Mouse (Mus musculus): Measurements from ENCODE around the gene 4930519G04Rik. TPM values are rescaled to one million over a fixed set of nuclear protein-coding genes. Genes with fewer than 3 reads are reported as not detected.
"Not testable (repeated sequence)": the region's sequence is repeated elsewhere in the genome, so short reads cannot be mapped to it uniquely, and the experiment has no call there.

4930519G04Rik gene
- total RNA-seq (2021) = not detected
- long read RNA-seq, experiment 1 = 0 reads
- long read RNA-seq, experiment 2 = 0 reads

GRCm38 (mm10) chr5:114853364-114853763 lies at the start of gene 4930519G04Rik:
Gene 4930519G04Rik (plus strand): TSS chr5:114853664.
- not testable (repeated sequence) for DNase-seq (ENCODE audit: low spot score in 2 of 2)

DNA sequence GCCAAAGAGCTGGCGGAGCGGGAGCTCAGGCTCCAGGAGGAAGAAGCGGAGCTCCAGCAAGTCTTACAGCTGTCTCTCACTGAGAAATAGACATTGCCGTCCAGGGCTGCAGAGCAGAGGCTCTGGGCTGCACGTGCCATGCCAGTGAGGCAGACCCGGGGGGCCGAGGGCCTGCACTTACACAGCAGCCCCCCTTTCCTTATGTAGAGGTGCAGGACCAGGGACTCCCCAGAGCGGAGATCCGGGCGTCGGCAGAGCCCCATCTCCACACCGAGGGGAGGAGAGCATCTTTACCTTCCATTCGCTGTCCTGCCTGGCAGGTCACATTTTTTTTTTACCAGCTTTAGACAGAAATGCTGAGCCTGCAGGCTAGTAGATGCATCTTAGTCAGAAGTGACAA lies 49.1 kb upstream of the 4930519G04Rik start:
- DNase-seq (ENCODE audit: low spot score in 2 of 2) = no peak

GRCm38 (mm10) chr5:114804958-114805357 lies 48.5 kb upstream of the 4930519G04Rik start:
- peak in 1 of 2 experiments; percentile 47 for DNase-seq (ENCODE audit: low spot score in 2 of 2)

- no peak for DNase-seq (ENCODE audit: low spot score in 2 of 2)
Measured at GRCm38 (mm10) chr5:114805436-114806350, 47.8 kb upstream of the 4930519G04Rik start.

DNA sequence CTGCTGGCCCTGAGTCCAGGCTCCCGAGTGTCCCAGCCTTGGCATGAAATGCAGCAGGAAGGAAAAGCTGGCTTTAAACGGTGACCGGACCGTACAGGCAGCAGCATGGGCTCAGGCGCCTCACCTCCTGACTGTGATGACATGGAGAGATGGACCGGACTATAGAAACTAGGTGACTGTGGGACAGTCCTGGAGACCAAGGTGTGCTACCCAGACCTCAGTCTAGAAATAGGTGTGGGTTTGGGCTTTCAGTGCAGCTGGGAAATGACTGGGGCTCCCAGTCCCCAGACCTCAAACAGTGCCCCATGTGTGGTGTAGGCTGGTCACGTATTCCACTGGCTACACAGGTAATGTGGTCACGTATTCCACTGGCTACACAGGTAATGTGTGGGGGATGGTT lies 46.8 kb upstream of the 4930519G04Rik start:
- DNase-seq (ENCODE audit: low spot score in 2 of 2) = no peak

DNA sequence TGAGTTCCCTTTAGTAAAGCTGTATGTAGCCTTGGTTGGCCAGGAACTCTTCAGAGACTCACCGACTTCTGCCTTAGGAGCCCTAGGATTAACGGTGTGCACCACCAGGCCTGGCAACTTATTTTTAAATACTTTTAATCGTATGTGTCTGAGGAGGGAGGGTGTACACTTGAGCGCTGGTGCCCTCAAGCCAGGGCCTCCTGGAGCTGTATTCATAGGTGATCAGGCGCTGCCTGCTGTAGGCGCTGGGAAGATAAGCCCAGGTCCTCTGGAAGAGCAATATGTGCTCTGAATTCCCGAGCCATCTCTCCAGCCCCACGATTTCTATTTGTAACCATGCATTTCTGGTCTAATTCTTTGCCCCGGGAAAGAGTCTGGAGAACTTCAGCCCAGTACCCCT lies 46.4 kb upstream of the 4930519G04Rik start:
- DNase-seq (ENCODE audit: low spot score in 2 of 2) = no peak

DNA sequence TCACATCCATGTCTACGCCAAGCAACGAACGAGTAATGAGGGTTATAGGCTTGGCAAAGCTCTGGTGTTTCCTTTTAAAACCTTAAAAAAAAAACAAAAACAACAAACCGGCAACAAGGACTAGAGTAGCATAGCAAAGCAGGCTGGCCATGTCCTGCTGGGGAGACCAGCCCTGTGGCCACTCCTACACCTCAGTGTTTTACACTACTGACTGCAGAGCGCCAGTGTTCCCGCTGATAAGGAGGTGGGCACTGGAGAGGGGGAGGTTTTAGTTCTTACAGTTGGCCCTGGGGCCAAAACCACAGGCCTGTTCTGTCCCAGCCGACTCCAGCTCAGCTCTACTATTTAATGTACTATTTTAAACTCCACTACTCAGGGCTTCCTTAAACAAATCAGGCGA lies 46.0 kb upstream of the 4930519G04Rik start:
- DNase-seq (ENCODE audit: low spot score in 2 of 2) = no peak

- no peak for DNase-seq (ENCODE audit: low spot score in 2 of 2)
Measured at GRCm38 (mm10) chr5:114807893-114808292, 45.6 kb upstream of the 4930519G04Rik start.

GRCm38 (mm10) chr5:114808385-114808784 lies 45.1 kb upstream of the 4930519G04Rik start:
- no peak for DNase-seq (ENCODE audit: low spot score in 2 of 2)

DNA sequence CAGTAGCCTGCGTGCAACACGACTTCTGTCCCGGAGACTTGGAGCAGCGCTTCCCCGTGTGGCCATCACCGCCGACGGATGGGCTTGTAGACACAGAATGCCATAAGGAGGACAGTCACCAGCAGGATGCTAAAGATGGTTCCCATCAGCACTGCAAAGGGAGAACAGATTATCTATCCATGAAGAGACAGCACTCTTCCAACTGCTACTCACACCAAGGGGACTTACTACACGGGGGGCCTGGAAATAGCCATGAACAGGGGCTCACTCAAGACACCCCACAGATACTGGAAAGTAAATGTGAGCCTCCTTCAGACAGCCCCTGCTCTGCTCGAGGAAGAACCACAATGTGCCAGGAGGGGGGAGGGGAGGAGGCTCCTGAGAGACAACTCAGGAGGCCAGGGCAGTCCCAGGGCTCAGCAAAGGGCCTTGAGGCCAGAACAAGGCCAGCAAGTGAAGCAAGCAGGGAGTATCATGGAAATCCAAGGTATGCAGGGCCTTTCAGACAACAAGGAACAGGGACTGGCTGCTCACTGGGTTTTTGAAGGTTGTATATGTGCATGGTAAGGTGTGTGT lies 44.2 kb upstream of the 4930519G04Rik start:
- no peak for DNase-seq (ENCODE audit: low spot score in 2 of 2)

- DNase-seq (ENCODE audit: low spot score in 2 of 2) = no peak
Measured at GRCm38 (mm10) chr5:114809826-114810225, 43.6 kb upstream of the 4930519G04Rik start.

DNA sequence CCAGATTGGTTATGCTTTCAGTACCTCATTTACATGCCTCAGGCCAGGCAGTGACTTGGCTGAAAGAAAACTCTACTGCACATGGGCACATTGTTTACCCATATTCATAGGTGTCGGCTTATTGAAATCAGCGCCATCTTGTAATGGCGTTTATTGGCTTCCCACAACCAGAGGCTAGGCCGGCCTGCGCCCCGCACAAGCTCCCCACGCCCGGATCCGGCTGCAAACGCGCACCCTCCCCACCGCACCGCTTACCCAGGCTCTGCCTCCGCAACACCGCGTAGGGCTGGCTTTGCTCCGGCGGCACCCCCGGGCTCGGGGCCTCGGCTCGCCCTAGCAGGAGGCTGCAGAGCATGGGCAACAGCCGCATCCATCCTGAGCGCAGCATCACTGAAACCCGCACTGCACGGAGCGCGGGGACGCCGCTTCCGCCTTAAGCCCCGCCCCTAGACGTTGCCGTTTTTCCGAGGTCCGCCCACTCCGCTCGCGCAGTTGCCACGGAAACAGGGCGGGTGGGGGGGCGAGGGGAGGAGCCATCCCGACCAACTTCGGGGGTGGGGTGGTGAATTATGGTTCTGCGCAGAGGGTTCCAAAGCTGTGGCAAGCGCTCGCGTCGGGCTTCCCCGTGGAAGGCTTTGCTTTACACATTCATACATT lies 39.8 kb upstream of the 4930519G04Rik start:
- peak; percentile 80 to 82 for DNase-seq (ENCODE audit: low spot score in 2 of 2)

- DNase-seq (ENCODE audit: low spot score in 2 of 2) = no peak
Measured at GRCm38 (mm10) chr5:114816599-114816998, 36.9 kb upstream of the 4930519G04Rik start.

DNA sequence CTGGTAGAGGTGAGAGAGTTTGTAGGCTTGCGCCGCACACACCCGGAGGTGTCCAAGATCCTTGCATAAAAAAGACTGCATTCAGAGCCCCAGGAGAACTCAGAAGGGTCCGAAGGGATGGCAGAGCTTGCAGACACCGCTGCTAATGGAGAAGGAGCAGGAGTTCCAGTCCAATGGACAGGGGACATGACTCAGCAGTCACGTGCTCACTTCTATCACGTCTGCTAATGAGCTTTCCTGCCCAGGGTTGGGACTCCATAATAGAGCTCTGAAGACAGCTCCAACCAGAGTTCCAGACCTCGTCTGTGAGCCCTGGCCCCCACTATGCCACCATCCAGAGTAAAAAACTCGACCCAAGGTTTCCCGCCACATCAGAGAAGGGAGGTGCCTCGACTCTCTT lies 35.3 kb upstream of the 4930519G04Rik start:
- no peak for DNase-seq (ENCODE audit: low spot score in 2 of 2)

DNA sequence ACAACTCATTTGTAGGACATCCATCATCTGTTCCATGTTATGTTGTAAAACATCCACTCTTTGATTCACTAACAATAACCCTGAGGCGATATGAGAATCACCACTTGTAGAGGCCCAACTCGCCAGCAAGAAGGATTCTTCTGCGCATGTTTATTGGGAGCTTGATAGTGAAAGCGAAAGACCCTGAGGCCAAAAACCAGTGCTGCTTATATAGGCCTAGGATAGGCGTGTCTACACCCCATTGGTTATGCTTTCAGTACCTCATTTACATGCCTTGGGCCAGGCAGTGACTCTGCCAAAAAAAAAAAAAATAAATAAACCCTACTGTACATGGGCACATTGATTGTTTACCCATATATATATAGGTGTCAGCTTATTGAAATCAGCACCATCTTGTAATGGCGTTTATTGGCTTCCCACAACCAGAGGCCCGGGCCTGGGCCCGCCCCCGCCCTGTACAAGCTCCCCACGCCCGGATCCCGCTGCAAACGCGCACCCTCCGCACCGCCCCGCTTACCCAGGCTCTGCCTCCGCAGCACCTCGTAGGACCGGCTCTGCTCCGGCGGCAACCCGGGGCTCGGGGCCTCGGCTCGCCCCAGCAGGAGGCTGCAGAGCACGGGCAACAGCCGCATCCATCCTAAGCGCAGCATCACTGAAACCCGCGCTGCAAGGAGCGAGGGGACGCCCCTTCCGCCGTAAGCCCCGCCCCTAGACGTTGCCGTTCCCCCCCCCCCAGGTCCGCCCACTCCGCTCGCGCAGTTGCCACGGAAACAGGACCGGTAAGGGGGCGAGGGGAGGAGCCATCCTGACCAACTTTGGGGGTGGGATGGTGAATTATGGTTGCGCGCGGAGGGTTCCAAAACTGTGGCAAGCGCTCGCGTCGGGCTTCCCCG lies 30.4 kb upstream of the 4930519G04Rik start, which contains the start of gene 1500011B03Rik:
Gene 1500011B03Rik (minus strand): TSS at position 673 of the 893 bp plus-strand sequence.
- peak; percentile 63 to 72 for DNase-seq (ENCODE audit: low spot score in 2 of 2)

- DNase-seq (ENCODE audit: low spot score in 2 of 2) = peak in 1 of 2 experiments; percentile 20
Measured at GRCm38 (mm10) chr5:114824197-114824596, 29.3 kb upstream of the 4930519G04Rik start.

DNA sequence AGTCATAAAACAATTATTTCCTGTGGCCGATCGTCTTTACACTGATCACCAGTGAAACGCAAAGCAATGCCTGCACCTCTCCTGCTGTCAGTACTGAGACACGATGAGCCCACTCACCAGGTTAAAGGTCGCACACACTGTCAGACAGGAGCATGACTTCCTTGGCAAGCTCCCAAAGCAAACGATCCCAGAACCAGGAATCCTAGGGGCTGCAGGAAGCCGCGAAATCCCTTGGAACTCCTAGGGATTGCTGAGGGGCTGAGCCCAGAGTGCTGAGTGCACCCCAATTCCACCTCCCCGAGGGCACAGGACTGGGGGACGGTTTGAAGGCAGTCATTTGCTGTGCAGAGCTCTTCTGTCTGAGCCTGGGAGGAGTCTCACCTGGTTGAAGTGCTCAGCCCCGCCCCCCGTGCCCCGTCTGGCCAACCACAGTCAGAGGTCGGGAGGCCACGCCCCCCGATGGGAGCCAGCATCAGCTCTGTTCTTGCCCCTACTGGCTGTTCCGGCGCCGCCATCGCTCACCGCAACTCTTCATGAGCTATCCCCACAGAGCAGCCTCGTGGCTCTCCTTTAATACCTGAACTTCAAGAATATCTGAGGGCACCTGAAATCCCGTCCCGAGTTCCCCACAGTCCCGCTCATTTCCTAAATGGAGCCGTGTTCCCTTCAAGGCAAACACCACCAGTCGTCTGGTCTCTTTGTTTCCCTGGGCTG lies 27.3 kb upstream of the 4930519G04Rik start:
- peak in 1 of 2 experiments; percentile 42 for DNase-seq (ENCODE audit: low spot score in 2 of 2)

DNA sequence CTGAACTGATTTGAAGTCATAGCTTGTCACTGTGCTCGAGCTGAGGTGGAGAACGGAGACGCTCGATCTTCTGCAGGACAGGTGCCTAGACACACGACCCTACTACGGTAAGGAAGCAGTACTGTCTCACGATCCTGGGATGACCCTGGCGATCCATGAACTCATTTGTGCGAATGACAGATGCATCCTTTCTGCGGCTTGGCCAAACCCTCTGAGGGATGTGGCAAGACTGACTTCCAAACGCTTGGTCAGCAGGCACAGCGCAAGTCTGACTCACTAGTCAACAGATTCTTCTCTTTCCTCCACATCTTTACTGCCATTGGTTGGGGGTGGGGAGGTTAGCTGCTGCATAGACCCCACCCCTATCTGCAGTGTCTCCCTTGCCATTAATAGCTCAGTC lies 26.0 kb upstream of the 4930519G04Rik start:
- no peak for DNase-seq (ENCODE audit: low spot score in 2 of 2)

DNA sequence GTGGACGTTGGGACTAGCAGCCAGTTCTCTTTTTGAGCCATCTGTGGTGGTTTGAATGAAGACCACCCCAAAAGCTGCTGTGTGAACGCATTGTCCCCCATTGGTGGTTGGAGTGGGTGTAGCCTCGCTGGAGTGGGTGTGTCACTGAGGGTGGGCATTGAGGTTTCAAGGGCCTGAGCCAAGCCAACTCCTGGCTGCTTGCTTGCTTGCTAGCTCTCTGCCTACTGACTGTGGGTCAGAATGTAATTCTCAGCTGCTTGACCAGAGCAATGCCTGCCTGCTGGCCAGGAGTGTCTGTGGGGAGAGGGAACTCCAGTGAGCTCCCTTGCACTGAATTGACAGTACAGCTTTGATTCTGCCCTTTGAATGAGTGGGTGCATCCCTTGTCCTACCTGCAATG lies 23.7 kb upstream of the 4930519G04Rik start:
- no peak for DNase-seq (ENCODE audit: low spot score in 2 of 2)

DNA sequence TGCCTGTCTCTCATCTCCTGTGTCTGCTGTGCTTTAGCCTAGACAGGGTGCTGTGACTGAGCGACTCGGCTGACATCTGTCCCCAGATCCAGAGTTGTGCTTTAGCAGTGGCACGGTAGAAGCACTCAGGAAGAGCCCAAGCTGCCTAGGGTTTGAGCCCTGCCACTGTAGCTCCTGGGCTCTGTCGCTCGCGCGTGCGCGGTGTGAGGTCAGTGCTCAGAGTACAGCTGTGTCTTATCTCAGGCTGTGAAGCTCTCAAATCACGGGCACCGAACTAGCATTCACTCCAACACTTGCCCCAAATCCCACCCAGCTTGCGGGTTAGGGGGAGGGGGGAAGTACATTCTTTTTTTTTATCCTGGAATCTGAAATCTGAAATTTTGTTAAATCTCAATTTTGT lies 16.6 kb upstream of the 4930519G04Rik start:
- DNase-seq (ENCODE audit: low spot score in 2 of 2) = no peak

All from adrenal gland, adult 18-20 months (tissue).